ENCODE assay signal across 15 mouse cellular contexts in genomic region chr2:72345281-72345680, GRCm38 (mm10).
"Had no signal": no experiment of that assay in that cellular context is flagged by ENCODE, and none has a peak within 500 bp of the region (broad histone marks: within the 10 kb centered on the region; RNA-seq: fewer than 3 reads in every experiment).

No protein-coding gene starts in this region.

- H3K4me1 ChIP-seq: stomach, embryonic 15.5 days had no signal

- H3K9me3 ChIP-seq: neural tube, embryonic 15.5 days; stomach, embryonic 15.5 days had no signal

- H3K9ac ChIP-seq: neural tube, embryonic 15.5 days; stomach, embryonic 15.5 days had no signal

- DNase-seq: retina, postnatal 1 day; right cerebral cortex, adult 18-20 months; right cerebral cortex, postnatal 14 days; right cerebral cortex, postnatal 25 days; right cerebral cortex, postnatal 4 days; spleen, adult 18-20 months; thymus, adult 18-20 months; thymus, adult 2 months; thymus, postnatal 14 days; thymus, postnatal 25 days; thymus, postnatal 36 days; thymus, postnatal 4 days had no signal

- H3K27ac ChIP-seq: neural tube, embryonic 15.5 days; stomach, embryonic 15.5 days; stomach, postnatal 0 days had no signal

- H3K4me3 ChIP-seq: neural tube, embryonic 15.5 days; stomach, embryonic 15.5 days had no signal

- H3K27me3 ChIP-seq: neural tube, embryonic 15.5 days; stomach, embryonic 15.5 days had no signal

- H3K36me3 ChIP-seq: neural tube, embryonic 15.5 days; stomach, embryonic 15.5 days had no signal

- H3K4me2 ChIP-seq: neural tube, embryonic 15.5 days; stomach, embryonic 15.5 days had no signal
